Mouse (Mus musculus): ENCODE data around the gene Crebzf. TPM values are rescaled to one million over a fixed set of nuclear protein-coding genes. Genes with fewer than 3 reads are reported as not detected.

Gene Crebzf
- total RNA-seq (2021), result 10 to 100 TPM; 12.8 to 15.0 TPM
- long read RNA-seq, experiment 1, partial matches to known transcripts, result 0 of 3 reads
- long read RNA-seq, experiment 1, other reads (novel, unspliced or antisense), result 0 of 3 reads
- long read RNA-seq, experiment 2, partial matches to known transcripts, result 1 of 12 reads
- long read RNA-seq, experiment 2, other reads (novel, unspliced or antisense), result 0 of 12 reads

- DNase-seq, result peak; percentile 96
Measured at GRCm38 (mm10) chr7:90442518-90443080, at the start of gene Crebzf. TSS of gene Crebzf (plus strand) at chr7:90442729.

GRCm38 (mm10) chr7:90395073-90395472 is 47.5 kb upstream of the Crebzf start:
- DNase-seq, result no peak

GRCm38 (mm10) chr7:90395928-90396327 is 46.6 kb upstream of the Crebzf start:
- DNase-seq, result no peak

GRCm38 (mm10) chr7:90409934-90410333 is 32.6 kb upstream of the Crebzf start:
- no peak for DNase-seq

- peak; percentile 77 for DNase-seq
Measured at GRCm38 (mm10) chr7:90426020-90427001, 16.2 kb upstream of the Crebzf start, which contains the start of gene Ccdc89. TSS of gene Ccdc89 (plus strand) at chr7:90426577.

- peak; percentile 17 for DNase-seq
Measured at GRCm38 (mm10) chr7:90427006-90427405, 15.5 kb upstream of the Crebzf start.

- DNase-seq, result no peak
Measured at GRCm38 (mm10) chr7:90432221-90432620, 10.3 kb upstream of the Crebzf start.

GRCm38 (mm10) chr7:90440044-90440443 is 2.5 kb upstream of the Crebzf start:
- DNase-seq, result no peak

- DNase-seq, result no peak
Measured at GRCm38 (mm10) chr7:90442070-90442469, 459 bp upstream of the Crebzf start.

GRCm38 (mm10) chr7:90443101-90444091 is 867 bp downstream of the Crebzf start:
- DNase-seq, result peak; percentile 68

GRCm38 (mm10) chr7:90444206-90444605 is 1.7 kb downstream of the Crebzf start:
- no peak for DNase-seq

- DNase-seq, result no peak
Measured at GRCm38 (mm10) chr7:90456149-90456844, 13.8 kb downstream of the Crebzf start.

GRCm38 (mm10) chr7:90456845-90457468 is 14.4 kb downstream of the Crebzf start, which contains the start of gene Tmem126a:
TSS of gene Tmem126a (minus strand) at chr7:90457229.
- DNase-seq, result peak; percentile 84

- DNase-seq, result no peak
Measured at GRCm38 (mm10) chr7:90457517-90457916, 15.0 kb downstream of the Crebzf start.

GRCm38 (mm10) chr7:90460330-90460729 is 17.8 kb downstream of the Crebzf start:
- no peak for DNase-seq

GRCm38 (mm10) chr7:90460930-90461329 is 18.4 kb downstream of the Crebzf start:
- no peak for DNase-seq

- no peak for DNase-seq
Measured at GRCm38 (mm10) chr7:90461441-90461840, 18.9 kb downstream of the Crebzf start.

GRCm38 (mm10) chr7:90473511-90473910 is 31.0 kb downstream of the Crebzf start:
- no peak for DNase-seq

- DNase-seq, result peak; percentile 100
Measured at GRCm38 (mm10) chr7:90475793-90476312, 33.3 kb downstream of the Crebzf start, which contains the start of gene Tmem126b. TSS of gene Tmem126b (minus strand) at chr7:90476001.

Measured in gastrocnemius, postnatal 25 days (tissue).